Mouse (Mus musculus): ENCODE measurements around the gene Sec22b.

The Sec22b gene

DNA sequence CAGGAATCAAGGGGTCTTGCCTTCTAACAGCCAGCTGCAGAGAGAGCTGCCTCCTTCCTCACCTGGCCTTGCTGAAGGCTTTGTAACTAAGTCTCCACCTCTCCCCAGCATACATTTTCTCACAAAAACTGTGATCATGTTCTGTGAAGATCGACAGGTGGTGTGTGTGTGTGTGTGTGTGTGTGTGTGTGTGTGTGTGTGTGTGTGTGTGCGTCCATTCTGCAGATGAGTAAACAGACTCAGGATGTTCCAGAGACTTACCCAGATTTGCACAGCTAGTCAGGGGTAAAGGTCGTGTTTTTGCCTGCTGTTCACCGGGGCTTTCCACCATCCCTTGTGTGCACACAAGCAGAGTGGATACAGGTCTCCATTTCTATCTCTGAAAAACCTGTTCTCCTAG, 71.7 kb downstream of the Sec22b start:
- in situ Hi-C loops (cut with MboI, MseI), result no loop called here

Data from regulatory T cell (primary cell).